Mouse (Mus musculus): ENCODE results near the gene Zfp780b.
"Not testable (repeated sequence)": the region's sequence is repeated elsewhere in the genome, so short reads cannot be mapped to it uniquely, and the experiment has no call there.

GRCm38 (mm10) chr7:27949451-27949850, 29.5 kb downstream of the Zfp780b start:
- TF ChIP-seq POLR2A (IDR thresholded peaks at IDR 0.05; ENCODE audit: control insufficient read depth, extremely low read depth, insufficient read depth, low read length, poor library complexity); CTCF (IDR thresholded peaks at IDR 0.05; ENCODE audit: borderline replicate concordance, control insufficient read depth, extremely low read depth, insufficient read depth, low read length, poor library complexity): not testable (repeated sequence)

Measured in thymus, adult 2 months (tissue).